Mouse (Mus musculus): ENCODE measurements around the gene Prtn3. TPM values are rescaled to one million over a fixed set of nuclear protein-coding genes. Genes with fewer than 3 reads are reported as not detected.

Prtn3 gene
- polyA plus RNA-seq, 1 experiment from 2014 or later, result 5.1 TPM

Small RNA genes lying within 50 kb of the gene (microRNA-seq; reads per million reads assigned to microRNA genes)
- not detected for gene Mir6910

Other genes with a start within 250 kb of the Prtn3 start
- gene Shc2, start 236.6 kb upstream of the Prtn3 start, polyA plus RNA-seq (2015; fragmentation: Nextera tagmentation; extraction: Ambion mirVana), result 7.8 and 10.1 TPM in 2 replicates
- gene Odf3l2, start 228.7 kb upstream of the Prtn3 start, polyA plus RNA-seq (2015; fragmentation: Nextera tagmentation; extraction: Ambion mirVana), result 0.12 TPM in 1 of 2 replicates, not detected in the other
- gene Madcam1, start 209.9 kb upstream of the Prtn3 start, polyA plus RNA-seq (2015; fragmentation: Nextera tagmentation; extraction: Ambion mirVana), result 5.4 and 5.8 TPM in 2 replicates
- 54.6 and 58.9 TPM in 2 replicates for gene Tpgs1, start 205.1 kb upstream of the Prtn3 start, polyA plus RNA-seq (2015; fragmentation: Nextera tagmentation; extraction: Ambion mirVana)
- 100 and 110 TPM in 2 replicates for gene Cdc34, start 192.3 kb upstream of the Prtn3 start, polyA plus RNA-seq (2015; fragmentation: Nextera tagmentation; extraction: Ambion mirVana)
- 0.86 and 1.3 TPM in 2 replicates for gene Gzmm, start 185.5 kb upstream of the Prtn3 start, polyA plus RNA-seq (2015; fragmentation: Nextera tagmentation; extraction: Ambion mirVana)
- gene Bsg, start 170.0 kb upstream of the Prtn3 start, polyA plus RNA-seq (2015; fragmentation: Nextera tagmentation; extraction: Ambion mirVana), result 910 and 960 TPM in 2 replicates
- 0.08 TPM in 1 of 2 replicates, not detected in the other for gene Hcn2, start 157.8 kb upstream of the Prtn3 start, polyA plus RNA-seq (2015; fragmentation: Nextera tagmentation; extraction: Ambion mirVana)
- gene Polrmt, start 127.9 kb upstream of the Prtn3 start, polyA plus RNA-seq (2015; fragmentation: Nextera tagmentation; extraction: Ambion mirVana), result 35.8 and 41.5 TPM in 2 replicates
- 0.95 and 2.2 TPM in 2 replicates for gene Fgf22, start 119.4 kb upstream of the Prtn3 start, polyA plus RNA-seq (2015; fragmentation: Nextera tagmentation; extraction: Ambion mirVana)
- 93.2 and 104 TPM in 2 replicates for gene Rnf126, start 107.5 kb upstream of the Prtn3 start, polyA plus RNA-seq (2015; fragmentation: Nextera tagmentation; extraction: Ambion mirVana)
- 21.2 and 22.2 TPM in 2 replicates for gene Fstl3, start 97.2 kb upstream of the Prtn3 start, polyA plus RNA-seq (2015; fragmentation: Nextera tagmentation; extraction: Ambion mirVana)
- gene Prss57, start 83.5 kb upstream of the Prtn3 start, polyA plus RNA-seq (2015; fragmentation: Nextera tagmentation; extraction: Ambion mirVana), result 0.10 and 0.12 TPM in 2 replicates
- 79.9 and 84.8 TPM in 2 replicates for gene Palm, start 80.9 kb upstream of the Prtn3 start, polyA plus RNA-seq (2015; fragmentation: Nextera tagmentation; extraction: Ambion mirVana)
- 0.56 and 1.6 TPM in 2 replicates for gene Misp, start 53.5 kb upstream of the Prtn3 start, polyA plus RNA-seq (2015; fragmentation: Nextera tagmentation; extraction: Ambion mirVana)
- 301 and 303 TPM in 2 replicates for gene Ptbp1, start 20.0 kb upstream of the Prtn3 start, polyA plus RNA-seq (2015; fragmentation: Nextera tagmentation; extraction: Ambion mirVana)
- gene Plppr3, start 158 bp downstream of the Prtn3 start, polyA plus RNA-seq (2015; fragmentation: Nextera tagmentation; extraction: Ambion mirVana), result 53.0 and 60.1 TPM in 2 replicates
- gene Elane, start 11.8 kb downstream of the Prtn3 start, polyA plus RNA-seq (2015; fragmentation: Nextera tagmentation; extraction: Ambion mirVana), result 0.36 and 0.40 TPM in 2 replicates
- gene Cfd, start 16.4 kb downstream of the Prtn3 start, polyA plus RNA-seq (2015; fragmentation: Nextera tagmentation; extraction: Ambion mirVana), result 0.27 TPM in 1 of 2 replicates, not detected in the other
- gene Med16, start 34.4 kb downstream of the Prtn3 start, polyA plus RNA-seq (2015; fragmentation: Nextera tagmentation; extraction: Ambion mirVana), result 35.4 and 37.7 TPM in 2 replicates
- not detected in 2 replicates for gene Gm26602, start 36.4 kb downstream of the Prtn3 start, polyA plus RNA-seq (2015; fragmentation: Nextera tagmentation; extraction: Ambion mirVana)
- gene Kiss1r, start 42.5 kb downstream of the Prtn3 start, polyA plus RNA-seq (2015; fragmentation: Nextera tagmentation; extraction: Ambion mirVana), result 1.0 and 1.2 TPM in 2 replicates
- gene R3hdm4, start 46.7 kb downstream of the Prtn3 start, polyA plus RNA-seq (2015; fragmentation: Nextera tagmentation; extraction: Ambion mirVana), result 159 and 161 TPM in 2 replicates
- gene Arid3a, start 52.6 kb downstream of the Prtn3 start, polyA plus RNA-seq (2015; fragmentation: Nextera tagmentation; extraction: Ambion mirVana), result 5.7 and 7.4 TPM in 2 replicates
- gene Wdr18, start 85.7 kb downstream of the Prtn3 start, polyA plus RNA-seq (2015; fragmentation: Nextera tagmentation; extraction: Ambion mirVana), result 81.7 and 83.6 TPM in 2 replicates
- 0.40 and 0.64 TPM in 2 replicates for gene Grin3b, start 96.2 kb downstream of the Prtn3 start, polyA plus RNA-seq (2015; fragmentation: Nextera tagmentation; extraction: Ambion mirVana)
- 19.3 and 20.1 TPM in 2 replicates for gene Tmem259, start 109.9 kb downstream of the Prtn3 start, polyA plus RNA-seq (2015; fragmentation: Nextera tagmentation; extraction: Ambion mirVana)
- 264 and 270 TPM in 2 replicates for gene Cnn2, start 114.1 kb downstream of the Prtn3 start, polyA plus RNA-seq (2015; fragmentation: Nextera tagmentation; extraction: Ambion mirVana)
- gene Abca7, start 122.0 kb downstream of the Prtn3 start, polyA plus RNA-seq (2015; fragmentation: Nextera tagmentation; extraction: Ambion mirVana), result 3.3 and 3.4 TPM in 2 replicates
- 5.3 and 6.4 TPM in 2 replicates for gene Arhgap45, start 142.2 kb downstream of the Prtn3 start, polyA plus RNA-seq (2015; fragmentation: Nextera tagmentation; extraction: Ambion mirVana)
- 213 and 217 TPM in 2 replicates for gene Polr2e, start 165.3 kb downstream of the Prtn3 start, polyA plus RNA-seq (2015; fragmentation: Nextera tagmentation; extraction: Ambion mirVana)
- 432 and 471 TPM in 2 replicates for gene Gpx4, start 172.7 kb downstream of the Prtn3 start, polyA plus RNA-seq (2015; fragmentation: Nextera tagmentation; extraction: Ambion mirVana)
- 19.7 and 19.8 TPM in 2 replicates for gene Sbno2, start 231.1 kb downstream of the Prtn3 start, polyA plus RNA-seq (2015; fragmentation: Nextera tagmentation; extraction: Ambion mirVana)
- gene Stk11, start 241.3 kb downstream of the Prtn3 start, polyA plus RNA-seq (2015; fragmentation: Nextera tagmentation; extraction: Ambion mirVana), result 15.2 and 16.6 TPM in 2 replicates

Data from limb, embryonic 15.5 days (tissue).